Mouse (Mus musculus): ENCODE results near the gene Pcgf5. TPM values are rescaled to one million over a fixed set of nuclear protein-coding genes. Genes with fewer than 3 reads are reported as not detected.

Pcgf5 gene
- polyA plus RNA-seq, 1 experiment from 2014 or later, result 53.7 TPM

DNA sequence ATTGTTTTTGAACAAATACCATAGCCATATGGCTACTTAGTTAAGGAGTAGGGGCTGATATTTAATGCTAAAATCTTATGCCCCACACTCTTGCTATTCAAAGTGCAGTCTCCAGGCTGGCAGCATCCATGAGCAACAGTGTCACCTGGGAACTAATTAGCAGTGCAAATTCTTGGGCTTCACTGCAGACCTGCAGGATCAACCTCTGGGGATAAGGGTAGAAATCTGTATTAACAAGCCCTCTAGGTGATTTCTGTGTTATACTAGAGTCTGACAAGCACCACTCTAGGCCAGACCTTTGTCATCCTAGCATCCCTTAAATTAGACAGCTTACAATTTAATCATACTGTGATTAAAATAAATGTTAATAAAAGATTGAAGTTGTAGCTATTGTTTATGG is 71.8 kb downstream of the Pcgf5 start:
- no peak overlapping the region for H3K4me2 ChIP-seq (ENCODE audit: low read length)
- no peak overlapping the region for H3K9ac ChIP-seq (ENCODE audit: low read length)
- H3K4me1 ChIP-seq (ENCODE audit: control insufficient read depth in 2 of 2, insufficient read depth in 2 of 2, low read length in 2 of 2), result no peaks in the 10 kb centered on the region
- peaks cover 7% of the 10 kb centered on the region; the same call in 1 of the 2 replicates for H3K36me3 ChIP-seq (ENCODE audit: control insufficient read depth, insufficient read depth, low read length)
- H3K9me3 ChIP-seq (ENCODE audit: control insufficient read depth, low read length), result no peaks in the 10 kb centered on the region
- no peak for ATAC-seq (ENCODE audit: insufficient number of reproducible peaks, insufficient read depth, low FRiP score, low read depth)
- H3K27me3 ChIP-seq (ENCODE audit: control insufficient read depth, insufficient read depth, low read length), result no peaks in the 10 kb centered on the region
- H3K4me3 ChIP-seq (ENCODE audit: control insufficient read depth in 1 of 2, insufficient read depth in 1 of 2, low read depth in 1 of 2, low read length in 2 of 2), result no peak overlapping the region
- no peak overlapping the region for H3K27ac ChIP-seq (replicated peaks in 1 of 2; ENCODE audit: control insufficient read depth in 1 of 2, insufficient read depth in 1 of 2, low read depth in 2 of 2, low read length in 2 of 2)

DNA sequence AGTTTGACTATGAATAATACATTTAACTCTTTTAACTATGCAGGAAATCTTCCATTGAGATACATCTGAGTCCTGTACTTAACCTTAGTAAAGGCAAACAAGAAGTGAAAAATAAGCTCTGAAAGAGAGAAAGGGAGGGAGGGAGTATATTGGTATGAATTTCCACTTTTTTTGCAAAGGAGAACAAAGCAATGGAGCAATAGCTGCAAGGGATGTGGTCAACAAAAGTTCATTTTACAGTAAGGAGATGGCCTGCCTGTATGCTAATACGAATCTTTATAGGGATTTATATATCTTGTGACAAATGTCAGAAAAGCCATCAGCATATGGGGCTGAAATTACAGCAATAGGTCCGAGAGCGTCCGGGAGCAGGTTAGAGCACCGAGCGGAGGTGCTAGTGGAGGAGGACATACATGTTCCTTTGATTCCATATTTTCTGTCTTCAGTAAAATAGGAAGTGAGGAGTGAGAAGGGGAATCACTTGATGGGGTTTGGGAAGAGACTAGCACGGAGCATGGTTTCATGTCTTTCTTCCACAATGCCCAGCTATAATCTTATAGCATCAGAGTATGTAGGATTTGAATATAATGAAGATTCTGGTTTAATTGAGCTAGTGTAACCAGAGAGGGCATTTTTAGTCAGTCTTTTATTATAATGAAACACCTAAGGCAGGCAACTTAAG is 79.2 kb downstream of the Pcgf5 start:
- 90% methylated on average over 7 of the region's 7 CpGs for WGBS
- no peak overlapping the region for H3K27ac ChIP-seq (replicated peaks in 1 of 2; ENCODE audit: control insufficient read depth in 1 of 2, insufficient read depth in 1 of 2, low read depth in 2 of 2, low read length in 2 of 2)
- no peak for ATAC-seq (ENCODE audit: insufficient number of reproducible peaks, insufficient read depth, low FRiP score, low read depth)
- peaks cover 0 to 4% of the 10 kb centered on the region in 2 experiments; a peak in 1 of 4 replicates for H3K4me1 ChIP-seq (ENCODE audit: control insufficient read depth in 2 of 2, insufficient read depth in 2 of 2, low read length in 2 of 2)
- no peak overlapping the region for H3K4me2 ChIP-seq (ENCODE audit: low read length)
- no peak overlapping the region for H3K9ac ChIP-seq (ENCODE audit: low read length)
- no peak overlapping the region for H3K4me3 ChIP-seq (ENCODE audit: control insufficient read depth in 1 of 2, insufficient read depth in 1 of 2, low read depth in 1 of 2, low read length in 2 of 2)
- H3K36me3 ChIP-seq (ENCODE audit: control insufficient read depth, insufficient read depth, low read length), result no peaks in the 10 kb centered on the region
- no peaks in the 10 kb centered on the region for H3K27me3 ChIP-seq (ENCODE audit: control insufficient read depth, insufficient read depth, low read length)
- no peaks in the 10 kb centered on the region for H3K9me3 ChIP-seq (ENCODE audit: control insufficient read depth, low read length)

DNA sequence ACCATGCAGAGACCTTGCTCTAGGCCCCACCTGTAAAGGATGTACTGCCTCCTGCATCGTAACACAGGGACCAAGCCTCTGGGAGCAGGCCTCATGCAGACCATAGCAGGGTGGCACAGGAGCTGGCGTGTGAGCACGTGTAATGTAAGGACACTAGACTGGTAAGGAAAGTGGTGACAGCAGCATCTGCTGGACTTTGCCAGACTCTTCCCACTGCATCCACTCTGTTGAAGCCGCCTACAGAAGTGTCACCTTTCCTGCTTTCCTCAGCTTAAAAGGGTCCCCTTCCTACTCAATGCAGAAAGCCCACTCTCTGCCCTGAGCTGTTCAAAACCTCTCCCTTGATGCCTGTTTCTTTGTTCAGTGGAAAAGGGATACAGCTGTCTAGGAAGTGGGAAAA is 80.0 kb downstream of the Pcgf5 start:
- no peaks in the 10 kb centered on the region for H3K36me3 ChIP-seq (ENCODE audit: control insufficient read depth, insufficient read depth, low read length)
- no peaks in the 10 kb centered on the region for H3K9me3 ChIP-seq (ENCODE audit: control insufficient read depth, low read length)
- peaks cover 0 to 4% of the 10 kb centered on the region in 2 experiments; a peak in 1 of 4 replicates for H3K4me1 ChIP-seq (ENCODE audit: control insufficient read depth in 2 of 2, insufficient read depth in 2 of 2, low read length in 2 of 2)
- H3K9ac ChIP-seq (ENCODE audit: low read length), result no peak overlapping the region
- H3K4me2 ChIP-seq (ENCODE audit: low read length), result no peak overlapping the region
- ATAC-seq (ENCODE audit: insufficient number of reproducible peaks, insufficient read depth, low FRiP score, low read depth), result no peak
- H3K27ac ChIP-seq (replicated peaks in 1 of 2; ENCODE audit: control insufficient read depth in 1 of 2, insufficient read depth in 1 of 2, low read depth in 2 of 2, low read length in 2 of 2), result no peak overlapping the region
- 83% methylated on average over 4 of the region's 4 CpGs for WGBS
- no peak overlapping the region for H3K4me3 ChIP-seq (ENCODE audit: control insufficient read depth in 1 of 2, insufficient read depth in 1 of 2, low read depth in 1 of 2, low read length in 2 of 2)
- no peaks in the 10 kb centered on the region for H3K27me3 ChIP-seq (ENCODE audit: control insufficient read depth, insufficient read depth, low read length)

DNA sequence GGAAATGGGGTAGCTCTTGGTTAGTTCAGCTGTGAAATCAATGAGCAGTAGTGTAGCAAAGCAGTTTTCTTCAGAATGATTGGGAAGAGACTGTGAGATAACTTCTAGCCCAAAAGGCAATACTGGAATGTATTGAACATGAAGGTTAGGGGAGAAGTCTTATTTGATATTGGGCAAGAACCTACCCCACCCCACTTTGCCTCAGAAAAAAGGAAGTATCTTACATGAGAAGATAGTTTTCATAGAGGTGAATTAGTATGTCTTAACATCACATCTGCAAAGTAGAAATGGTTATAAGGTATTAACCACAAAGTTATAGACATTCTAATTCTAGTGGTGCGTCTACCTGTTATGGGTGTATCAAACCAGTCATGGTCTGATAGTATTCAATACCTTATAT is 81.2 kb downstream of the Pcgf5 start:
- ATAC-seq (ENCODE audit: insufficient number of reproducible peaks, insufficient read depth, low FRiP score, low read depth), result no peak
- Histone ChIP-seq H3K9ac (ENCODE audit: low read length) (no peak overlapping the region), H3K4me1 (ENCODE audit: control insufficient read depth in 2 of 2, insufficient read depth in 2 of 2, low read length in 2 of 2) (peaks cover 0 to 4% of the 10 kb centered on the region in 2 experiments; a peak in 2 of 4 replicates), H3K27ac (replicated peaks in 1 of 2; ENCODE audit: control insufficient read depth in 1 of 2, insufficient read depth in 1 of 2, low read depth in 2 of 2, low read length in 2 of 2) (no peak overlapping the region), H3K4me3 (ENCODE audit: control insufficient read depth in 1 of 2, insufficient read depth in 1 of 2, low read depth in 1 of 2, low read length in 2 of 2) (no peak overlapping the region), H3K36me3 (ENCODE audit: control insufficient read depth, insufficient read depth, low read length) (no peaks in the 10 kb centered on the region), H3K27me3 (ENCODE audit: control insufficient read depth, insufficient read depth, low read length) (no peaks in the 10 kb centered on the region), H3K4me2 (ENCODE audit: low read length) (no peak overlapping the region), H3K9me3 (ENCODE audit: control insufficient read depth, low read length) (no peaks in the 10 kb centered on the region)
- 89% methylated on average over 1 of the region's 1 CpGs for WGBS

DNA sequence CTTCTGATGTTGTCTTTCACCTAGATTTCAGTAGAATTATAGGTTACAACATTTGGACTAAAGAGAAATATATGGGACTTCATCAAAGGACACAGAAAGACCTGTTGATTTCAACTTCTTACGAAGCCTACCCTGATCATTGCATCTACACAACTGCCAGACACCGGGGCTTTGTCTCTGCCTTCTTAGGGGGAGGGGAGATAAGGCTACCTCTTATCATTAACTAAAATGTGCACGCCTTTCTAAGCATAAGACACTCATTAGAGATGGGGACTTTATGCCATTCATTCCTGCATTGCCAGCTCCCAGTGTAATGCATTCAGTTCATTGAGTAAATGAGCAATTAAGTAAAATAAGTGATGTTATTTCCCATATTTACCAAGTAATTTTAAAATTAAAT is 85.1 kb downstream of the Pcgf5 start:
- no peaks in the 10 kb centered on the region for H3K27me3 ChIP-seq (ENCODE audit: control insufficient read depth, insufficient read depth, low read length)
- no peak overlapping the region for H3K4me3 ChIP-seq (ENCODE audit: control insufficient read depth in 1 of 2, insufficient read depth in 1 of 2, low read depth in 1 of 2, low read length in 2 of 2)
- peaks cover 0 to under 1% of the 10 kb centered on the region in 2 experiments; a peak in 2 of 4 replicates for H3K4me1 ChIP-seq (ENCODE audit: control insufficient read depth in 2 of 2, insufficient read depth in 2 of 2, low read length in 2 of 2)
- no peak overlapping the region for H3K4me2 ChIP-seq (ENCODE audit: low read length)
- no peak overlapping the region for H3K9ac ChIP-seq (ENCODE audit: low read length)
- H3K36me3 ChIP-seq (ENCODE audit: control insufficient read depth, insufficient read depth, low read length), result peaks cover 30% of the 10 kb centered on the region
- ATAC-seq (ENCODE audit: insufficient number of reproducible peaks, insufficient read depth, low FRiP score, low read depth), result no peak
- H3K9me3 ChIP-seq (ENCODE audit: control insufficient read depth, low read length), result no peaks in the 10 kb centered on the region
- WGBS, result 35% methylated on average over 3 of the region's 3 CpGs
- H3K27ac ChIP-seq (replicated peaks in 1 of 2; ENCODE audit: control insufficient read depth in 1 of 2, insufficient read depth in 1 of 2, low read depth in 2 of 2, low read length in 2 of 2), result no peak overlapping the region

DNA sequence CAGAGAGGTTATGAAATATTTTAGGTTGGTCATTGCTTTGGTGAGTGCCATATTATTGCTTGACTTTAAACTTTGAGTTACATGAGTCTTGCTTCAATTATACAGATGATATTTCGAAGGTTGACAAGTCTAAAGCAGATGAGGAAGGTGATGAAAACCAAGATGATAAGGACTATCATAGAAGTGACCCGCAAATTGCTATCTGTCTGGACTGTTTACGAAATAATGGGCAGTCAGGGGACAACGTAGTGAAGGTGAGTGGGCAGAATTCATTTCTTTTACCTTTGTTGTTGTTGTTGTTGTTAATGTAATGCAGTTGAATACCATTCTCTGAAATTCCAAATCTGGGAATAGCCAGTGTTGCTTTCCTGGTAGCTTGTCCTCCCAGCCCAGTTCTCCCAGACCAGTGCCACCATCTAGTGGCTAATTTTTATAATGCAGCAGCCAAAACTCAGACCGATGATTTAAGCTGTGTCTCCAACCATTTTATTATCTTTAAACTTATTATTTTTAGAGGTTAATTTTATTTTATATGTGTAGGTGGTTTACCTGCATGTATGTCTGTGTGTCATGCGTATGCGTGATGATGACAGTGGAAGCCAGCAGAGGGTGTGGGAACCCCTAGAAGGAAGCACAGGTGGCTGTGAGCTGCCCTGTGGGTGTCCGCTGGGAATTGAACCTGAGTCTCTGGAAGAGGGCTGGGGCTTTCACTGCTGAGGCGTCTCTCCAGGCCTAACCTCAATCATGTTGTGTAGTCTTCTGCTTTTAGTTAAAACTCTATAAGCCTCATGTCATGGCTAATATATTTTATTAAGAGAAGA is 92.0 kb downstream of the Pcgf5 start:
- H3K4me1 ChIP-seq (ENCODE audit: control insufficient read depth in 2 of 2, insufficient read depth in 2 of 2, low read length in 2 of 2), result peaks cover 0 to 3% of the 10 kb centered on the region in 2 experiments; a peak in 2 of 4 replicates
- H3K4me3 ChIP-seq (ENCODE audit: control insufficient read depth in 1 of 2, insufficient read depth in 1 of 2, low read depth in 1 of 2, low read length in 2 of 2), result no peak overlapping the region
- no peaks in the 10 kb centered on the region for H3K27me3 ChIP-seq (ENCODE audit: control insufficient read depth, insufficient read depth, low read length)
- H3K9me3 ChIP-seq (ENCODE audit: control insufficient read depth, low read length), result no peaks in the 10 kb centered on the region
- H3K9ac ChIP-seq (ENCODE audit: low read length), result no peak overlapping the region
- no peak overlapping the region for H3K27ac ChIP-seq (replicated peaks in 1 of 2; ENCODE audit: control insufficient read depth in 1 of 2, insufficient read depth in 1 of 2, low read depth in 2 of 2, low read length in 2 of 2)
- H3K36me3 ChIP-seq (ENCODE audit: control insufficient read depth, insufficient read depth, low read length), result peaks cover 43% of the 10 kb centered on the region
- WGBS, result 39% methylated on average over 9 of the region's 9 CpGs
- H3K4me2 ChIP-seq (ENCODE audit: low read length), result no peak overlapping the region
- ATAC-seq (ENCODE audit: insufficient number of reproducible peaks, insufficient read depth, low FRiP score, low read depth), result no peak

DNA sequence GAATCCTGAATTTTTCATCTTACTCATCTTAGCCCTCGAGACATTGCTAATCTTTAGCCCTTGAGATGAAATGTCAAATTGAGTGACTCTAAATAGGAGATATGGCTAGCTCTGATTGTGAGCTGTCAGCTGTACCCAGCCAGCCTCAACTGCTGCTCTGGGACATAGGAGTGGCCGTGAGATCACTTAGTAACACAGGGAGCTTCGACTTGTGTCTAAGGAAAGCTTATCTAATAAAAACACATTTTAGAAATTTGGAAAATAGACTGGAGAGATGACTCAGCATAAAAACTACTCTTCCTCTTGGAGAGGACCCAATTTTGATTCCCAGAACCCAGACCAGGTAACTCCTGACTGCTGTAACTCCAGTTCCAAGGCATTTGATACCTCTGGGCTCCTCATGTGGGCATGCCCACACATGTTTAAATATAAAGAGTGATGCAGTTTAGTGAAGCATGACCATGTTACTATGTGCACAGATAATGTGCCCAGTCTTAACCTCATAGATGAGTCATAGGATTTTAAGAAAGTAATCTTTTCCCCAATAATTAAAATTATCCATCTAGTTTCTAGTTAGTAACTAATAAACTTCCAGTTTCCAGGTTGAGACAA is 103.0 kb downstream of the Pcgf5 start:
- Histone ChIP-seq H3K9me3 (ENCODE audit: control insufficient read depth, low read length) (no peaks in the 10 kb centered on the region), H3K4me2 (ENCODE audit: low read length) (no peak overlapping the region), H3K4me3 (ENCODE audit: control insufficient read depth in 1 of 2, insufficient read depth in 1 of 2, low read depth in 1 of 2, low read length in 2 of 2) (no peak overlapping the region), H3K27me3 (ENCODE audit: control insufficient read depth, insufficient read depth, low read length) (no peaks in the 10 kb centered on the region), H3K4me1 (ENCODE audit: control insufficient read depth in 2 of 2, insufficient read depth in 2 of 2, low read length in 2 of 2) (peaks cover 0 to 10% of the 10 kb centered on the region in 2 experiments; a peak in 3 of 4 replicates), H3K36me3 (ENCODE audit: control insufficient read depth, insufficient read depth, low read length) (peaks cover 44% of the 10 kb centered on the region), H3K27ac (replicated peaks in 1 of 2; ENCODE audit: control insufficient read depth in 1 of 2, insufficient read depth in 1 of 2, low read depth in 2 of 2, low read length in 2 of 2) (no peak overlapping the region), H3K9ac (ENCODE audit: low read length) (no peak overlapping the region)
- WGBS, result 49% methylated on average over 3 of the region's 3 CpGs
- no peak for ATAC-seq (ENCODE audit: insufficient number of reproducible peaks, insufficient read depth, low FRiP score, low read depth)
